8 mouse cellular contexts compared by ENCODE assay signal in genomic region chr6:145346789-145347557, GRCm38 (mm10).
DNase-seq lines count a peak whose midpoint lies in the region.

No protein-coding gene starts in this region.

- intact Hi-C loops in gastrocnemius, postnatal 14 days (cut with DNase I; ENCODE audit: low total_unique reads) = no loop called here

- peak; percentile 33 for DNase-seq in gastrocnemius, postnatal 14 days
- DNase-seq in gastrocnemius, postnatal 25 days = no peak
- peak; percentile 35 for DNase-seq in 3T3-L1 (ENCODE audit: low read depth, low spot score)
- peak; percentile 72 for DNase-seq in cerebellum, adult 8-10 months
- peak; percentile 47 to 67 for DNase-seq in kidney, postnatal 36 days
- DNase-seq in urinary bladder, postnatal 36 days (ENCODE audit: low spot score in 2 of 2) = no peak
- no peak for DNase-seq in layer of hippocampus, postnatal 10 days (ENCODE audit: low spot score in 2 of 2)
- DNase-seq in right cerebral cortex, postnatal 4 days = no peak

Comparison
In these comparisons a context has a peak if more than half of its experiments do, and no peak if none do; other contexts are left out.
1. DNase-seq: peak in gastrocnemius, postnatal 14 days (single experiment), 3T3-L1 (single experiment), cerebellum, adult 8-10 months (single experiment) and kidney, postnatal 36 days (2 of 2); none in gastrocnemius, postnatal 25 days (single experiment), urinary bladder, postnatal 36 days (0 of 2), layer of hippocampus, postnatal 10 days (0 of 2) and right cerebral cortex, postnatal 4 days (single experiment).